9 mouse cellular contexts compared by ENCODE assay signal in the genomic region with DNA sequence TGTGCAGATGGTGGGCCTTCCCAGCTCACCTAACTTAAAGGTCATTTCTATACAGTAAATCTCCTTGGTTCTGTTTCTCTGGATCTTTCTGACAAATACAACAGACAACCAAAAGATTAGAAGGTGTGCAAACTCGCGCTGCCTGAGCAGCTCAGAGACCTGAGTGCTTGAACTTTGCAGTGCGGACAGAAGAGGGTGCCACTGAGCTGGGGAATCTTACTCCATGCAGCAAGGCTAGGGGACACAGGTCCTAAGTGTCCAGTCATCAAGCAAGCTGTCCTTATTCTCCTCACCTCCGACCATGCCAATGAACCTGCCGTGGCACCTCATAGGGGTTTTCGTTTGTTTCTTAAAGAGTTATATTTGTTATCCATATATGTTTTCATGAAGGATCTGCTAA. TPM values are rescaled to one million over a fixed set of nuclear protein-coding genes. Genes with fewer than 3 reads are reported as not detected.
DNase-seq lines count a peak whose midpoint lies in the region; ATAC-seq and TF ChIP-seq lines count a peak whose summit lies in the region.
"Had no signal": no experiment of that assay in that cellular context is flagged by ENCODE, and none has a peak within 500 bp of the region (broad histone marks: within the 10 kb centered on the region; RNA-seq: fewer than 3 reads in every experiment).

No protein-coding gene starts in this region.

- no peaks in the 10 kb centered on the region for H3K27me3 ChIP-seq in hindbrain, postnatal 0 days (ENCODE audit: insufficient read depth, low read length)
- H3K27me3 ChIP-seq in hindbrain, embryonic 16.5 days (replicated peaks; ENCODE audit: control insufficient read depth, insufficient read depth, low read length) = no peaks in the 10 kb centered on the region
- no peaks in the 10 kb centered on the region for H3K27me3 ChIP-seq in testis, adult 2 months (ENCODE audit: control insufficient read depth, insufficient read depth, low read length)
- H3K27me3 ChIP-seq: heart, embryonic 13.5 days had no signal

- DNase-seq in hindbrain, postnatal 0 days (ENCODE audit: low spot score) = peak; percentile 12
- DNase-seq in testis, postnatal 14 days (ENCODE audit: low spot score) = no peak
- DNase-seq in embryo, embryonic 10 days (ENCODE audit: low spot score) = peak; percentile 48
- DNase-seq in spleen, postnatal 36 days (ENCODE audit: low spot score in 2 of 2) = no peak
- no peak for DNase-seq in thymus, adult 18-20 months
- no peak for DNase-seq in urinary bladder, postnatal 10 days (ENCODE audit: low spot score)

- no peaks in the 10 kb centered on the region for H3K4me1 ChIP-seq in hindbrain, postnatal 0 days (ENCODE audit: insufficient read depth, low read length)
- no peaks in the 10 kb centered on the region for H3K4me1 ChIP-seq in hindbrain, embryonic 16.5 days (ENCODE audit: control insufficient read depth, insufficient read depth, low read depth, low read length)
- H3K4me1 ChIP-seq in testis, adult 2 months (ENCODE audit: control insufficient read depth, insufficient read depth, low read length) = no peaks in the 10 kb centered on the region
- H3K4me1 ChIP-seq: heart, embryonic 13.5 days had no signal

- WGBS in hindbrain, postnatal 0 days = 58% methylated on average over 6 of the region's 6 CpGs
- WGBS in hindbrain, embryonic 16.5 days = 49% methylated on average over 6 of the region's 6 CpGs

- H3K27ac ChIP-seq in hindbrain, postnatal 0 days = no peak overlapping the region
- no peak overlapping the region for H3K27ac ChIP-seq in hindbrain, embryonic 16.5 days (ENCODE audit: low read depth, low read length)
- no peak overlapping the region for H3K27ac ChIP-seq in testis, adult 2 months (ENCODE audit: control insufficient read depth, insufficient read depth, low read depth, low read length)
- H3K27ac ChIP-seq: heart, embryonic 13.5 days had no signal

- no peak overlapping the region for H3K4me3 ChIP-seq in hindbrain, postnatal 0 days (ENCODE audit: low read length)
- no peak overlapping the region for H3K4me3 ChIP-seq in hindbrain, embryonic 16.5 days (ENCODE audit: low read length)
- H3K4me3 ChIP-seq in testis, adult 2 months (ENCODE audit: control insufficient read depth, low read depth, low read length) = no peak overlapping the region
- H3K4me3 ChIP-seq: heart, embryonic 13.5 days had no signal

- no peak for TF ChIP-seq POLR2A in testis, adult 2 months (IDR thresholded peaks at IDR 0.05; ENCODE audit: control insufficient read depth, low read depth, low read length)

- TF ChIP-seq CTCF in hindbrain, postnatal 0 days (IDR thresholded peaks at IDR 0.05; ENCODE audit: low read depth) = peak; percentile 55; the same call in 1 of the 2 replicates
- peak; percentile 44; the same call in 1 of the 2 replicates for TF ChIP-seq CTCF in testis, adult 2 months (IDR thresholded peaks at IDR 0.05; ENCODE audit: control insufficient read depth, insufficient read depth, insufficient replicate concordance, low read depth, low read length)

- H3K36me3 ChIP-seq in hindbrain, postnatal 0 days (ENCODE audit: insufficient read depth, low read length) = no peaks in the 10 kb centered on the region
- H3K36me3 ChIP-seq in hindbrain, embryonic 16.5 days (ENCODE audit: control insufficient read depth, insufficient read depth, low read length) = no peaks in the 10 kb centered on the region
- no peaks in the 10 kb centered on the region for H3K36me3 ChIP-seq in testis, adult 2 months (ENCODE audit: control insufficient read depth, insufficient read depth, low read length)
- H3K36me3 ChIP-seq: heart, embryonic 13.5 days had no signal

- H3K9me3 ChIP-seq in hindbrain, postnatal 0 days (ENCODE audit: low read length) = no peaks in the 10 kb centered on the region
- H3K9me3 ChIP-seq in hindbrain, embryonic 16.5 days (ENCODE audit: control insufficient read depth, low read length) = no peaks in the 10 kb centered on the region
- H3K9me3 ChIP-seq: heart, embryonic 13.5 days had no signal

- H3K9ac ChIP-seq in hindbrain, postnatal 0 days (replicated peaks; ENCODE audit: low read length) = no peak overlapping the region
- H3K9ac ChIP-seq in hindbrain, embryonic 16.5 days (ENCODE audit: low read depth, low read length) = no peak overlapping the region
- H3K9ac ChIP-seq: heart, embryonic 13.5 days had no signal

- no peak for ATAC-seq in hindbrain, postnatal 0 days
- ATAC-seq in hindbrain, embryonic 16.5 days = no peak

- H3K4me2 ChIP-seq in hindbrain, postnatal 0 days (ENCODE audit: low read depth, low read length) = no peak overlapping the region
- H3K4me2 ChIP-seq in hindbrain, embryonic 16.5 days (ENCODE audit: low read length) = no peak overlapping the region
- H3K4me2 ChIP-seq: heart, embryonic 13.5 days had no signal

RNA-seq across cellular contexts. Expression of gene Trpc6, which starts 48.7 kb away (rescaled TPM):
- total RNA-seq in hindbrain, postnatal 0 days (2014; rRNA removed) = 0.43 and 1.7 TPM in 2 replicates
- polyA plus RNA-seq in hindbrain, postnatal 0 days (2015; fragmentation: Nextera tagmentation; extraction: Ambion mirVana) = 0.51 and 0.54 TPM in 2 replicates
- polyA plus RNA-seq in hindbrain, embryonic 16.5 days (2015; fragmentation: Nextera tagmentation; extraction: Ambion mirVana) = 0.86 and 0.90 TPM in 2 replicates
- polyA plus RNA-seq in testis, adult 2 months (2012; rRNA removed) = 0.02 and 0.04 TPM in 2 replicates

Comparison
In these comparisons a context has a peak if more than half of its experiments do, and no peak if none do; other contexts are left out.
1. DNase-seq: peak in hindbrain, postnatal 0 days (single experiment) and embryo, embryonic 10 days (single experiment); none in testis, postnatal 14 days (single experiment), spleen, postnatal 36 days (0 of 2), thymus, adult 18-20 months (0 of 2) and urinary bladder, postnatal 10 days (single experiment).